Mouse (Mus musculus) midbrain, embryonic 12.5 days (tissue): ENCODE results near the gene Pop5. TPM values are rescaled to one million over a fixed set of nuclear protein-coding genes. Genes with fewer than 3 reads are reported as not detected.

ENCODE experiments used
- ATAC-seq: fragments of 200-750 bp; cut with Nextera tagmentation; 2 replicates; pipeline ENCODE4 v1.8.0; 2017; ENCODE audit warnings: low read depth, moderate TSS enrichment, moderate library complexity; ENCODE audit not compliant: low FRiP score
- H3K27ac ChIP-seq: fragments of 300-500 bp; sonication (generic); replicated peaks from 2 replicates; pipeline ENCODE4 v1.5.1; 2016; ENCODE audit warnings: mild to moderate bottlenecking
- H3K27me3 ChIP-seq: fragments of 300-500 bp; sonication (generic); 2 replicates; pipeline ENCODE4 v1.6.1; 2016; ENCODE audit warnings: mild to moderate bottlenecking
- H3K36me3 ChIP-seq: fragments of 300-500 bp; sonication (generic); 2 replicates; pipeline ENCODE4 v1.6.1; 2016
- H3K4me1 ChIP-seq: fragments of 300-500 bp; sonication (generic); 2 replicates; pipeline ENCODE4 v1.6.1; 2016
- H3K4me2 ChIP-seq: fragments of 300-500 bp; sonication (generic); replicated peaks from 2 replicates; pipeline ENCODE4 v1.6.1; 2016; ENCODE audit warnings: mild to moderate bottlenecking, moderate library complexity
- H3K4me3 ChIP-seq: fragments of 300-500 bp; sonication (generic); 2 replicates; pipeline ENCODE4 v1.5.1; 2016; ENCODE audit warnings: mild to moderate bottlenecking
- H3K9ac ChIP-seq: fragments of 300-500 bp; sonication (generic); replicated peaks from 2 replicates; pipeline ENCODE4 v1.6.1; 2016; ENCODE audit warnings: mild to moderate bottlenecking, moderate library complexity
- H3K9me3 ChIP-seq: fragments of 300-500 bp; sonication (generic); 2 replicates; pipeline ENCODE4 v1.6.1; 2016; ENCODE audit warnings: mild to moderate bottlenecking
- WGBS: fragments of 180-500 bp; shearing (Covaris S2); methylation state at CpG from one replicate; pipeline ENCODE4 v1.1.7; 2016; 5-methylcytosine and 5-hydroxymethylcytosine counted together
- polyA plus RNA-seq: library from polyadenylated mRNA; unstranded; fragments of >200 nt; fragmentation: Nextera tagmentation; extraction: Ambion mirVana; gene quantifications from 2 replicates; pipeline ENCODE4 v1.2.1, GENCODE M21; 2016

Gene Pop5
- polyA plus RNA-seq, 1 experiment from 2014 or later = 79.0 TPM

DNA sequence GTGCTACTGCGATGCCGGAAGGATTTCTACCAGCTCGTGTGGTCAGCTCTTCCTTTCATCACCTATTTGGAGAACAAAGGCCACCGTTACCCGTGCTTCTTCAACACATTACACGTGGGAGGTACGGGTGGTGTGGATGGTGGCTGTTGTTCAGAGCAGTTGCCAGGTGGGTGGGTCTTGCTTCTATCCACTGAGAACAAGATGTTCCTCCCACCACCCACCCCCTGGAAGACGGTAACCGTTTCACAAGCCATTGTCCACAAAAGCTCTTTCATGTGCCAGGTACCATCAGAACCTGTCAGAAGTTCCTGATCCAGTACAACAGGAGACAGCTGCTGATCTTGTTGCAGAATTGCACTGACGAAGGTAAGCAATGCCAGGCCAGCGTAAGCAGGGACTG, 4.6 kb downstream of the Pop5 start:
- Histone ChIP-seq H3K4me1 (peaks cover 17% of the 10 kb centered on the region), H3K27me3 (peaks cover 24% of the 10 kb centered on the region), H3K4me3 (no peak overlapping the region), H3K9ac (no peak overlapping the region), H3K27ac (no peak overlapping the region), H3K4me2 (no peak overlapping the region), H3K9me3 (no peaks in the 10 kb centered on the region), H3K36me3 (peaks cover 57% of the 10 kb centered on the region)
- WGBS = 92% methylated on average over 11 of the region's 11 CpGs
- no peak for ATAC-seq

- H3K27ac ChIP-seq = no peak overlapping the region
- no peak for ATAC-seq
- no peak overlapping the region for H3K4me2 ChIP-seq
- no peak overlapping the region for H3K9ac ChIP-seq
- peaks cover 71% of the 10 kb centered on the region for H3K36me3 ChIP-seq
- no peaks in the 10 kb centered on the region for H3K9me3 ChIP-seq
- H3K4me1 ChIP-seq = no peaks in the 10 kb centered on the region
- H3K27me3 ChIP-seq = no peaks in the 10 kb centered on the region
- H3K4me3 ChIP-seq = no peak overlapping the region
- 84% methylated on average over 1 of the region's 1 CpGs for WGBS
Observed at GRCm38 (mm10) chr5:115255472-115255871, 19.8 kb downstream of the Pop5 start.

DNA sequence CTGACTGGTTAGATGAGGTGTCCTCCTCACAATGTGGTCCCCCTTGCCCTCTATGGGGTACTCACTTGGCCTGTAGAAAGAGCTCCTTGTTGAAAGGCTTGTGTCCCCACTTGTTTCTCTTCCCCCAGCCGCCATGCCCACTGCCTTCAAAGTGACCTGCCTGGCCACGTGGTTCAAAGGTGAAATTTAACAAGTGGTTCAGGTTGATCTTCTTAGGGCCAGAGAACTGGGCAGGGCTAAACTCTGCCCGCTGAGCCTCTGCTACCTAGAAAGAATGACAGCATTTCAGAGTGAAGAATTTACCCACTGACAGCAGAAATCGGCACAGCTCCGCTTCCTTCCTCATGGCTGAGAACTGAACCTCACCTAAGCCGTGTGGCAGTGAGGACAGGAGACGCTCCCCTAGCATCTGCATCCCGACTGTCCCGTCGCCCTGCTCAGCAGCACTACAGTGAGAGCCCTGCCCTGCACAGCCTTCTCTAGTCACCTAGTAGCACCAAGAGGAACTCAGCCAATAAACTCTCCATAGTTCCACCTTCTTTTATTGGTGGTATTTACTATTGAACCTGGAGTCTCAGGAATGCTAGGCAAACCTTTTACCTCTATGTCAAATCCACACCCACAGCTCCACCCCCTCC, 21.4 kb downstream of the Pop5 start:
- H3K27ac ChIP-seq = no peak overlapping the region
- no peak overlapping the region for H3K4me3 ChIP-seq
- peaks cover 62% of the 10 kb centered on the region for H3K36me3 ChIP-seq
- no peaks in the 10 kb centered on the region for H3K9me3 ChIP-seq
- H3K4me2 ChIP-seq = no peak overlapping the region
- 92% methylated on average over 10 of the region's 10 CpGs for WGBS
- no peaks in the 10 kb centered on the region for H3K4me1 ChIP-seq
- H3K9ac ChIP-seq = no peak overlapping the region
- H3K27me3 ChIP-seq = no peaks in the 10 kb centered on the region
- ATAC-seq = no peak

DNA sequence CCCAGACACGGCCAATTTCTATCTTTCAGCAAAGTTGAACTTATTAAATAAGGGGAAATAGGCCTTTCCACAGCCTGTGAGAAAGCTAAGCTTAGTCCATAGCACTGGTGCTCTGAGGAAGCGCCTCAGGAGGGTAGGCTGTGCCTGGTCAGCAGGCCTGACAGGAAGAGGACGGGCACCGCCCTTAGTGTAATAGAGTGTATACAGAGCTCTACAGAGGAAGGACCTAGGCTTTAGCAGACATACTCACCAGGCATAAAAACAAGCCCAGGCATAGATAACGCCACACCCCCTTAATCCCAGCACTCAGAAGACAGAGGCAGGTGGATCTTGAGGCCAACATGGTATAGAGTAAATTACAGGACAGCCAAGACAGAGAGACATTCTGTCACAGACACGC, 24.7 kb downstream of the Pop5 start:
- no peak overlapping the region for H3K4me2 ChIP-seq
- no peak overlapping the region for H3K9ac ChIP-seq
- 94% methylated on average over 6 of the region's 6 CpGs for whole genome bisulfite sequencing
- H3K36me3 ChIP-seq = peaks cover 64% of the 10 kb centered on the region
- no peaks in the 10 kb centered on the region for H3K9me3 ChIP-seq
- no peak for ATAC-seq
- peaks cover 7% of the 10 kb centered on the region; the same call in 1 of the 2 replicates for H3K4me1 ChIP-seq
- no peak overlapping the region for H3K4me3 ChIP-seq
- H3K27me3 ChIP-seq = no peaks in the 10 kb centered on the region
- no peak overlapping the region for H3K27ac ChIP-seq

DNA sequence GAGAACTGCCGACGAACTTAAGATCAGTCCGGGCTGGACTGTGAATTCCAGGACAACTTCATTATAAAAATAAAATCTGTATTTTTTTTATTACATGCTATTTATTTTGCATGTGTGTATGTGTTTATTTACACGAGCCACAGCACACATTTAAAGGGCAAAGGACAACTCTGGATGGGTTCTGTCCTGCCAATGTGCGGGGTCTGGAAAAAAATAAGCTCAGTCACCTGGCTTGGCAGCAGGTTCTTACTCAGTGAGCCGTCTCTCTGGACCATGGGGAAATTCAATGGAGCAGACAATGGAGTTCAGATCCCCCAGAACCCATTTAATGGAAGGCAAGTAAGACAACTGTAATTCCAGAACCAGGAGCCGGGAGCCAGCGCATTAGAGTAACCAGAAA, 25.5 kb downstream of the Pop5 start:
- Histone ChIP-seq H3K4me2 (no peak overlapping the region), H3K36me3 (peaks cover 60% of the 10 kb centered on the region), H3K4me1 (peaks cover 7% of the 10 kb centered on the region; the same call in 1 of the 2 replicates), H3K27me3 (no peaks in the 10 kb centered on the region), H3K9ac (no peak overlapping the region), H3K9me3 (no peaks in the 10 kb centered on the region), H3K27ac (no peak overlapping the region), H3K4me3 (no peak overlapping the region)
- ATAC-seq = no peak
- WGBS = 93% methylated on average over 8 of the region's 8 CpGs

GRCm38 (mm10) chr5:115261880-115262279, 26.2 kb downstream of the Pop5 start:
- Histone ChIP-seq H3K9ac (no peak overlapping the region), H3K36me3 (peaks cover 58% of the 10 kb centered on the region), H3K4me3 (no peak overlapping the region), H3K27ac (no peak overlapping the region), H3K27me3 (no peaks in the 10 kb centered on the region), H3K9me3 (no peaks in the 10 kb centered on the region), H3K4me1 (peaks cover 7% of the 10 kb centered on the region; the same call in 1 of the 2 replicates), H3K4me2 (no peak overlapping the region)
- WGBS = 94% methylated on average over 1 of the region's 1 CpGs
- no peak for ATAC-seq

DNA sequence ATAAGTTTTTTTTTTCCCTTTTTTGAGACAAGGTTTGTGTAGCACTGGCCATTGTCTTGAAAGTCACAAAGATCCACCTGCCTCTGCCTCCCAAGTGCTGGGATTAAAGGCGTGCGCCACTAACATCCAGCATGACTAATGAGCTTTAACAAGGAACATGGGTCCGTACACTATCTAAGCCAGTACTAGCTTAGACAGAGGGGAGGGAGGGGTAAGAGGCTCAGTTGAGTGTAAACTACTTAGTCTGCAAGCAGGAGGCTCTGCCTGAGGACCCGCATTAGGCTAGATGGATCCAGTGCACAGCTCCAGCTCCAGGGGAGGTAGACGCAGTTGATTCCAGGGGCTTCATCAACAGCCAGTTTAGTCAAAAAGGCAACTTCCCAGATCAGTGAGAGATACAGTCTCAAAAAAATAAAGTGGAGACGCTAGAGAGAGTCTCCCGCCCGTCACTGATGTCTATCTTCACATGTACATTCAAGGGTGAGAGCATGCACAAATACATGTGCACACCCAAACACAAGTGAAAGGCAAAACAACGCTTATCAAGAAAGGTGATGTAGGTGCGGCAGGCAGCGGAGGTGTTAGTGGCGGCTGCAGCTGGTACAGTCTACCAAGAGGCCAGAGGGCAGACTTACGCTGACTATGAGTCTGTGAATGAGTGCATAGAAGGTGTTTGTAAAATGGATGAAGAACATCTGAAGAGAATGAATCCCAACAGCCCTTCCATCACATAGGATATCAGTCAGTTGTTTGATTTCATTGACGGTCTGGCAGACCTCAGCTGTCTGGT, 27.1 kb downstream of the Pop5 start:
- H3K4me1 ChIP-seq = peaks cover 7% of the 10 kb centered on the region; the same call in 1 of the 2 replicates
- ATAC-seq = no peak
- no peak overlapping the region for H3K9ac ChIP-seq
- no peak overlapping the region for H3K4me2 ChIP-seq
- H3K27ac ChIP-seq = no peak overlapping the region
- WGBS = 81% methylated on average over 14 of the region's 14 CpGs
- peaks cover 50% of the 10 kb centered on the region for H3K36me3 ChIP-seq
- no peaks in the 10 kb centered on the region for H3K9me3 ChIP-seq
- no peak overlapping the region for H3K4me3 ChIP-seq
- no peaks in the 10 kb centered on the region for H3K27me3 ChIP-seq

GRCm38 (mm10) chr5:115266340-115266739, 30.7 kb downstream of the Pop5 start:
- no peaks in the 10 kb centered on the region for H3K9me3 ChIP-seq
- peaks cover 32% of the 10 kb centered on the region for H3K36me3 ChIP-seq
- H3K4me1 ChIP-seq = peaks cover 33% of the 10 kb centered on the region
- H3K9ac ChIP-seq = no peak overlapping the region
- no peak overlapping the region for H3K4me2 ChIP-seq
- H3K27ac ChIP-seq = no peak overlapping the region
- no peaks in the 10 kb centered on the region for H3K27me3 ChIP-seq
- no peak overlapping the region for H3K4me3 ChIP-seq
- WGBS = 98% methylated on average over 5 of the region's 5 CpGs
- ATAC-seq = no peak

- no peak for ATAC-seq
- Histone ChIP-seq H3K4me1 (peaks cover 37% of the 10 kb centered on the region), H3K27me3 (no peaks in the 10 kb centered on the region), H3K4me3 (no peak overlapping the region), H3K9me3 (no peaks in the 10 kb centered on the region), H3K27ac (no peak overlapping the region), H3K9ac (no peak overlapping the region), H3K36me3 (peaks cover 32% of the 10 kb centered on the region), H3K4me2 (no peak overlapping the region)
- 90% methylated on average over 8 of the region's 8 CpGs for WGBS
Observed at GRCm38 (mm10) chr5:115266787-115267468, 31.3 kb downstream of the Pop5 start.

DNA sequence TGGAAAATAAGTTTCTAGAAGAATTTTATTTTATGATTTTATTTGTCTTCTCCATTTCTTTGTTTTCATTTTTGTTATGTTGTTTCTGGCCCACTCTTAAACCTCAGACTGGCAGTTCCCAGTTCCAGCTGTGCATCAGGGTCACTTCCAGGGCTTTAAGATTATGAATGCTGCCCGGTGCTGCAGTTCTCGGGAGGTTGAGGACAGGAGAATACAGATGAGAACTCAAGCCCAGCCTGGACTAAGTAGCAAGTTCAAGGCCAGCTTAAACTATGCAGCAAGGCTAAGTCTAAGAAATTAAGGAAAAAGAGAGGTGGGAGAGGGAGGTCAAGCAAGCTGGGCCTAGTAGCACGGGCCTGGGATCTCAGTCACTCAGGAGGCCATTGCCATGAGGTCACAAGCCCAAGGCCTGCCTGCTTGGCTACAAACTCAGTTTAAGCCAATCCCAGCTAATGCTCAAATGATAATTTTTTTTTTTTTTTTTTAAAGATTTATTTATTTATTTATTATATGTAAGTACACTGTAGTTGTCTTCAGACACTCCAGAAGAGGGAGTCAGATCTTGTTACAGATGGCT, 31.9 kb downstream of the Pop5 start:
- peaks cover 31% of the 10 kb centered on the region for H3K36me3 ChIP-seq
- no peak for ATAC-seq
- no peak overlapping the region for H3K9ac ChIP-seq
- no peaks in the 10 kb centered on the region for H3K27me3 ChIP-seq
- no peak overlapping the region for H3K4me2 ChIP-seq
- no peaks in the 10 kb centered on the region for H3K9me3 ChIP-seq
- 67% methylated on average over 3 of the region's 3 CpGs for WGBS
- H3K4me3 ChIP-seq = no peak overlapping the region
- no peak overlapping the region for H3K27ac ChIP-seq
- H3K4me1 ChIP-seq = peaks cover 35% of the 10 kb centered on the region

- peaks cover 24% of the 10 kb centered on the region for H3K36me3 ChIP-seq
Observed at GRCm38 (mm10) chr5:115268266-115268665, 32.6 kb downstream of the Pop5 start.

DNA sequence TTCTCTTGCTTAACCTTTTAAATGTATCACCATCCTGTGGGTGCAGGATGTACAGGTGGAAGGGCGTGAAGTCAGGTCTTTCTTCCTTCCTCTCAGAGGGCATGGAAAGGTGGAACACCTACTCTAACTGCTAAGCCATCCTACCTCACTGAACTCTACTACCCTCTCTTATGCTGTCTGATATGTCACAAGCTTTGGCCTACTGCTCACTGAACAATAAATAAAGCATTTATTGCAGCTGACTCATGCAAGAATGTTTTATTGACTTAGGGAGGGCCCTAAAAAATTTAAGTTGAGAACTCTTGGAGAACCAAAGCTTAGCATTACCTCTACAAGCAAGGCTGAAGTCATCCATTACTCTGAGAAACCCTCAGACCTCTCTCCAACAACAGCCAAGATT, 34.3 kb downstream of the Pop5 start:
- Histone ChIP-seq H3K9me3 (no peaks in the 10 kb centered on the region), H3K4me1 (peaks cover 40% of the 10 kb centered on the region), H3K27me3 (no peaks in the 10 kb centered on the region), H3K4me2 (peak overlapping the region; percentile 81), H3K4me3 (peak overlapping the region; percentile 14; the same call in 1 of the 2 replicates), H3K36me3 (peaks cover 24% of the 10 kb centered on the region), H3K27ac (no peak overlapping the region), H3K9ac (no peak overlapping the region)
- WGBS = 85% methylated on average over 1 of the region's 1 CpGs
- no peak for ATAC-seq

More at GRCm38 (mm10) chr5:115268266-115268665, 32.6 kb downstream of the Pop5 start:
- H3K4me2 ChIP-seq = no peak overlapping the region
- peaks cover 34% of the 10 kb centered on the region for H3K4me1 ChIP-seq
- H3K27me3 ChIP-seq = no peaks in the 10 kb centered on the region
- 70% methylated on average over 3 of the region's 3 CpGs for WGBS
- no peaks in the 10 kb centered on the region for H3K9me3 ChIP-seq
- ATAC-seq = no peak
- H3K27ac ChIP-seq = no peak overlapping the region
- no peak overlapping the region for H3K4me3 ChIP-seq
- no peak overlapping the region for H3K9ac ChIP-seq
